Mouse (Mus musculus) bone marrow macrophage, adult 2 months (primary cell): ENCODE results near the gene L3mbtl2. TPM values are rescaled to one million over a fixed set of nuclear protein-coding genes. Genes with fewer than 3 reads are reported as not detected.
A peak's percentile ranks its signal among the peaks of the same experiment; 100 is the strongest.

ENCODE experiments used
- H3K27ac ChIP-seq: 2 replicates; pipeline ENCODE4 v1.5.1; 2012; ENCODE audit warnings: low read depth, low read length; ENCODE audit not compliant: insufficient read depth
- H3K4me1 ChIP-seq: 2 replicates; pipeline ENCODE4 v1.6.1; 2012; ENCODE audit warnings: low read length; ENCODE audit not compliant: control insufficient read depth, insufficient read depth
- H3K4me3 ChIP-seq: 2 replicates; pipeline ENCODE4 v1.5.1; 2012; ENCODE audit warnings: mild to moderate bottlenecking, low read length, moderate library complexity; ENCODE audit not compliant: insufficient read depth
- CTCF ChIP-seq: IDR thresholded peaks from 2 replicates; pipeline ENCODE4 v1.5.1; 2012; ENCODE audit warnings: low read depth, mild to moderate bottlenecking, low read length, moderate library complexity
- POLR2A ChIP-seq: IDR thresholded peaks from 2 replicates; pipeline ENCODE4 v1.6.1; 2012; ENCODE audit warnings: mild to moderate bottlenecking, low read depth, low read length, borderline replicate concordance
- polyA plus RNA-seq: library from polyadenylated mRNA; stranded (reverse); fragments of >200 nt; gene quantifications from 2 replicates; pipeline ENCODE4 v1.2.4, GENCODE M21; 2012; ENCODE audit not compliant: missing spikeins, insufficient read depth, insufficient read length

Gene L3mbtl2
- polyA plus RNA-seq, 1 experiment = 11.1 TPM

- H3K4me1 ChIP-seq = no peaks in the 10 kb centered on the region
- H3K27ac ChIP-seq = no peak overlapping the region
- TF ChIP-seq POLR2A (no peak), CTCF (no peak)
- no peak overlapping the region for H3K4me3 ChIP-seq
These were observed 39.4 kb downstream of the L3mbtl2 start for GRCm38 (mm10) chr15:81703094-81703489.

DNA sequence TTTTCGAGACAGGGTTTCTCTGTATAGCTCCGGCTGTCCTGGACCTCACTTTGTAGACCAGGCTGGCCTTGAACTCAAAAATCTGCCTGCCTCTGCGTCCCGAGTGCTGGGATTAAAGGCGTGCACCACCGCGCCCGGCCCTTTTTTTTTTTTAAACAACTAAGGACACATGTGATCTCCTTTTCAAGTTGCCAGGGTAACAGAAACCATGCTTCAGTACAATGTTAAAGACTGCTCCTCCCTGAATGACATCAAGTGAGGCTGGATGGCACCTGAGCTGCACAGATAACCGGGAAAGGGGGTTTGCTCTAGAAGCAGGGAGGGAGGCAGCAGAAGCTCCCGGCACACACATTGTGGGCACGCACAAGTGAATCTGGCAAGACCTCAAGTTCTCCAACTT lies 45.3 kb downstream of the L3mbtl2 start:
- TF ChIP-seq POLR2A = no peak
- no peak for TF ChIP-seq CTCF
- Histone ChIP-seq H3K4me1 (no peaks in the 10 kb centered on the region), H3K27ac (no peak overlapping the region), H3K4me3 (no peak overlapping the region)

GRCm38 (mm10) chr15:81709686-81710085 lies 46.0 kb downstream of the L3mbtl2 start:
- no peaks in the 10 kb centered on the region for H3K4me1 ChIP-seq
- TF ChIP-seq CTCF (no peak), POLR2A (no peak)
- H3K27ac ChIP-seq = no peak overlapping the region
- no peak overlapping the region for H3K4me3 ChIP-seq

- no peak overlapping the region for H3K27ac ChIP-seq
- no peaks in the 10 kb centered on the region for H3K4me1 ChIP-seq
- H3K4me3 ChIP-seq = no peak overlapping the region
- TF ChIP-seq POLR2A = no peak
- no peak for TF ChIP-seq CTCF
These were observed 47.1 kb downstream of the L3mbtl2 start for GRCm38 (mm10) chr15:81710801-81711200.

DNA sequence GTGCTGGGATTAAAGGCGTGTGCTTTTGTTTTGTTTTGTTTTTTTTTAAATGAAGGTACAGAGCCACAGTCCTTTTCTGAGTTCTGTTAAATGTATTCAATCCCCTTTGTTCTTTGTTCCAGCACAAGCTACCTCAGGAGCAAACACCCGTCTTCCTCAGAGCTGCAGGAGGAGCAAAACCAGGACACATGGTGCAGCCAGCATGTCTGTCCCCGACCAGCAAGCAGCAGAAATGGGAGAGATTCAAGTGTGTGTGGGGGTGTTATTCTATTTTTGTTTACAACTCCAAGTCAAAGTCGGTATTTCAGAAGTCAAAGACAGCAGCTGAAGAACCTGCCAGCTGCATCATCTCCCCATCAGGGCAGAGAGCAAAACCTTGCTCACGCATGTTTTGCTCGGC lies 50.1 kb downstream of the L3mbtl2 start:
- Histone ChIP-seq H3K4me1 (no peaks in the 10 kb centered on the region), H3K4me3 (no peak overlapping the region), H3K27ac (no peak overlapping the region)
- TF ChIP-seq CTCF (no peak), POLR2A (no peak)

- TF ChIP-seq CTCF (no peak), POLR2A (no peak)
These were observed 54.8 kb downstream of the L3mbtl2 start for GRCm38 (mm10) chr15:81718336-81719138.

DNA sequence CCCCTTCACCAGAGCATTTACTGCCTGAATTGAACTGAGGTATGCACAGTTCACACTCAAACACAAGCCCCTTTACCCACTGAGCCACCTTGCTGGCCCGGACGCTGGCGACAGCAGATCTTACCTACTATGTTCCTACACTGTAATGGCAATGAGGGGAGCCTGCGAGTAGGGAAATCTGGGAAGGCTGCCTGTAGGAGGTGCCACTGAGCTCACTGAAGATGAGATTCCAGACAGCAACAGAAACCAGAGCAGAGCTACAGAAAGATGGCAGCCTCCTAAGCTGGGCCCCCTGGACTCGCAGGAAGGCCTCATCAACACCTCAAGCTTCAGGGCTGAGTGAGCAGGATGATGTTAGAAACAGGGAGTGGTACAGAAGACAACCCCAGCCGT lies 55.4 kb downstream of the L3mbtl2 start:
- Histone ChIP-seq H3K4me1 (no peaks in the 10 kb centered on the region), H3K27ac (no peak overlapping the region), H3K4me3 (no peak overlapping the region)
- no peak for TF ChIP-seq CTCF
- TF ChIP-seq POLR2A = no peak

More at GRCm38 (mm10) chr15:81718336-81719138, 54.8 kb downstream of the L3mbtl2 start:
- Histone ChIP-seq H3K27ac (no peak overlapping the region), H3K4me3 (no peak overlapping the region), H3K4me1 (no peaks in the 10 kb centered on the region)

DNA sequence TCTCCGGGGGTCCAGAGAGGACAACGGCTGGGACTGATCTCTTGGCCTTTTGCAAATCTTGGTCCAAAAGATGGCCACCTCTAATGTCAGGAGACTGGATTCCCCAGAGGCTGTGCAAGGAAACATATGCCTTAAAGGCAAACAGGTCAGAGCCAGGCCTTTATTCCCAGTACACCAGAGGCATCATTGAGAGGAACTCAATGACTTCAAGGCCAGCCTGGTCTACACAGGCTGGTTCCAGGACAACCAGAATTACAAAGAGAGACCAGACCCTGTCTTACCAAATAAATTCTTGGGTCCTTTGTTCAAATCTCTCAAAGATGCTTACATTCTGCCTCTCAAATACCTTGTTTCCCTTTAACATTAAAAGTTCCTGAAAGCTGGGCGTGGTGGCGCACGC lies 58.7 kb downstream of the L3mbtl2 start:
- Histone ChIP-seq H3K4me1 (no peaks in the 10 kb centered on the region), H3K27ac (no peak overlapping the region), H3K4me3 (no peak overlapping the region)
- TF ChIP-seq POLR2A (no peak), CTCF (no peak)

GRCm38 (mm10) chr15:81723653-81724052 lies 60.0 kb downstream of the L3mbtl2 start:
- H3K4me3 ChIP-seq = no peak overlapping the region
- TF ChIP-seq CTCF (no peak), POLR2A (no peak)
- H3K27ac ChIP-seq = no peak overlapping the region
- H3K4me1 ChIP-seq = peaks cover 6% of the 10 kb centered on the region

DNA sequence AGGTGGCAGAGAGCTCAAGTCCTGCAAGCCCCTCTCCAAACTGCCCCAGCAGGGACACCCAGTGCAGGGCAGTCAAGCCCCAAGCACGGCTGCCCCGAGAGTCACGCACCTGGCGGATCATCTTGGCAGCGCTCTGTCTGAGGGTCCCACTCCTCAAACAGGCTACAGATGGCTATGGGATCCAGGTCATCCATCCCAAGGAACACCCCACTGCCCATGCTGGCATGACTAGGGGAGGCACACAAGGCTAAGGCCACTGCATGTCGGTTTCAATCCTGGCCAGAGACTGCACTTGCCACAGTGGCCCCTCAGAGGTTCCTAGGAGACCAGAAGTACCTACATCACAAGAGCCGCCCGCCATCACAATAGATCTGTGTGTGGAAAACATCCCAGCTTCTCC lies 62.3 kb downstream of the L3mbtl2 start:
- Histone ChIP-seq H3K4me3 (no peak overlapping the region), H3K4me1 (peaks cover 6% of the 10 kb centered on the region), H3K27ac (no peak overlapping the region)
- TF ChIP-seq CTCF (no peak), POLR2A (no peak)

GRCm38 (mm10) chr15:81729241-81729791 lies 65.6 kb downstream of the L3mbtl2 start:
- TF ChIP-seq POLR2A = no peak
- no peak for TF ChIP-seq CTCF
- peak overlapping the region; percentile 93 for H3K4me3 ChIP-seq
- H3K4me1 ChIP-seq = peaks cover 6% of the 10 kb centered on the region
- H3K27ac ChIP-seq = peak overlapping the region; percentile 3
